Mouse (Mus musculus): ENCODE data around the gene Itprip.

Gene Itprip

GRCm38 (mm10) chr19:47914191-47914590 is 4.9 kb downstream of the Itprip start:
- no peak for DNase-seq (ENCODE audit: low spot score)

- DNase-seq (ENCODE audit: low spot score), result no peak
These were observed 5.8 kb downstream of the Itprip start for GRCm38 (mm10) chr19:47913344-47913743.

- no peak for DNase-seq (ENCODE audit: low spot score)
These were observed 8.3 kb downstream of the Itprip start for GRCm38 (mm10) chr19:47910751-47911150.

GRCm38 (mm10) chr19:47910117-47910618 is 8.9 kb downstream of the Itprip start:
- no peak for DNase-seq (ENCODE audit: low spot score)

GRCm38 (mm10) chr19:47909387-47910116 is 9.5 kb downstream of the Itprip start:
- DNase-seq (ENCODE audit: low spot score), result no peak

GRCm38 (mm10) chr19:47908961-47909371 is 10.1 kb downstream of the Itprip start:
- DNase-seq (ENCODE audit: low spot score), result no peak

GRCm38 (mm10) chr19:47907596-47907995 is 11.5 kb downstream of the Itprip start:
- no peak for DNase-seq (ENCODE audit: low spot score)

GRCm38 (mm10) chr19:47905603-47906002 is 13.5 kb downstream of the Itprip start:
- no peak for DNase-seq (ENCODE audit: low spot score)

- DNase-seq (ENCODE audit: low spot score), result no peak
These were observed 14.0 kb downstream of the Itprip start for GRCm38 (mm10) chr19:47905081-47905480.

GRCm38 (mm10) chr19:47903679-47904078 is 15.4 kb downstream of the Itprip start:
- DNase-seq (ENCODE audit: low spot score), result no peak

- DNase-seq (ENCODE audit: low spot score), result no peak
These were observed 16.5 kb downstream of the Itprip start for GRCm38 (mm10) chr19:47902316-47903201.

- no peak for DNase-seq (ENCODE audit: low spot score)
These were observed 18.5 kb downstream of the Itprip start for GRCm38 (mm10) chr19:47900558-47900957.

- DNase-seq (ENCODE audit: low spot score), result no peak
These were observed 19.1 kb downstream of the Itprip start for GRCm38 (mm10) chr19:47900012-47900411.

- no peak for DNase-seq (ENCODE audit: low spot score)
These were observed 20.5 kb downstream of the Itprip start for GRCm38 (mm10) chr19:47898472-47899079.

GRCm38 (mm10) chr19:47893092-47893491 is 26.0 kb downstream of the Itprip start:
- DNase-seq (ENCODE audit: low spot score), result no peak

- no peak for DNase-seq (ENCODE audit: low spot score)
These were observed 27.4 kb downstream of the Itprip start for GRCm38 (mm10) chr19:47891562-47892312.

- no peak for DNase-seq (ENCODE audit: low spot score)
These were observed 28.5 kb downstream of the Itprip start for GRCm38 (mm10) chr19:47890489-47891130.

- DNase-seq (ENCODE audit: low spot score), result no peak
These were observed 31.1 kb downstream of the Itprip start for GRCm38 (mm10) chr19:47888037-47888436.

- no peak for DNase-seq (ENCODE audit: low spot score)
These were observed 31.7 kb downstream of the Itprip start for GRCm38 (mm10) chr19:47887417-47887816.

GRCm38 (mm10) chr19:47886617-47887016 is 32.5 kb downstream of the Itprip start:
- DNase-seq (ENCODE audit: low spot score), result no peak

- no peak for DNase-seq (ENCODE audit: low spot score)
These were observed 33.2 kb downstream of the Itprip start for GRCm38 (mm10) chr19:47885886-47886285.

Measured in ovary, postnatal 10 days (tissue).